Mouse (Mus musculus): ENCODE measurements around the gene Nacc2. TPM values are rescaled to one million over a fixed set of nuclear protein-coding genes. Genes with fewer than 3 reads are reported as not detected.

Nacc2 gene
- polyA plus RNA-seq, 1 experiment from 2014 or later = 18.1 TPM

DNA sequence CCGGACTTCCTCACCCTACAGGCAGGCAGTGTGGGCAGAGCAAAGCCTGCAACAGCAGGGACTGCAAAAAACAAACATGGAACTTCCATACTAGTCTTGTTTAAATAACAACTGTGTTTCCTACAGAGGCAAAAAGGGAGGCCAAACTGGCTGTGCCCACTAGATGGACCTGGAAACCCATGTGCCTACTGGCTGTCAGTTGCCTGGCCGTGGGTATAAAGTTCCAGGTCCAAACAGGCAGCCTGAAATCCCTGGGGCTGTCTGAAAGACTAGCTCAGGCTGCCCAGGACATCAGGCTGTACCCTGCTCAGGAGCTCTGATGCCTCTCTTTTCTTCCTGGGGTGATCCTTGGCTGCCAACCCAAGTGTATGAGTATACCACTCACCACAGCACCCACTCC is 8.3 kb upstream of the Nacc2 start:
- no peaks in the 10 kb centered on the region for H3K9me3 ChIP-seq (replicated peaks; ENCODE audit: control insufficient read depth, low read length, poor library complexity, severe bottlenecking)
- H3K9ac ChIP-seq (ENCODE audit: low read depth, low read length) = no peak overlapping the region
- H3K36me3 ChIP-seq (ENCODE audit: control insufficient read depth, insufficient read depth, low read length) = no peaks in the 10 kb centered on the region
- H3K4me3 ChIP-seq (ENCODE audit: low read depth, low read length) = no peak overlapping the region
- 77% methylated on average over 2 of the region's 2 CpGs for WGBS
- no peaks in the 10 kb centered on the region for H3K27me3 ChIP-seq (ENCODE audit: control insufficient read depth, insufficient read depth, low read depth, low read length)
- no peak overlapping the region for H3K4me2 ChIP-seq (ENCODE audit: low read length)
- ATAC-seq = no peak
- no peak overlapping the region for H3K27ac ChIP-seq (ENCODE audit: low read length)
- peaks cover 11% of the 10 kb centered on the region for H3K4me1 ChIP-seq (ENCODE audit: control insufficient read depth, insufficient read depth, low read length)

GRCm38 (mm10) chr2:26129962-26130361 is 6.9 kb upstream of the Nacc2 start:
- Histone ChIP-seq H3K4me1 (ENCODE audit: control insufficient read depth, insufficient read depth, low read length) (peaks cover 11% of the 10 kb centered on the region), H3K4me2 (ENCODE audit: low read length) (no peak overlapping the region), H3K27ac (ENCODE audit: low read length) (no peak overlapping the region), H3K9ac (ENCODE audit: low read depth, low read length) (no peak overlapping the region), H3K4me3 (ENCODE audit: low read depth, low read length) (no peak overlapping the region), H3K36me3 (ENCODE audit: control insufficient read depth, insufficient read depth, low read length) (no peaks in the 10 kb centered on the region), H3K9me3 (replicated peaks; ENCODE audit: control insufficient read depth, low read length, poor library complexity, severe bottlenecking) (no peaks in the 10 kb centered on the region), H3K27me3 (ENCODE audit: control insufficient read depth, insufficient read depth, low read depth, low read length) (no peaks in the 10 kb centered on the region)
- 20% methylated on average over 3 of the region's 3 CpGs for WGBS
- no peak for ATAC-seq

DNA sequence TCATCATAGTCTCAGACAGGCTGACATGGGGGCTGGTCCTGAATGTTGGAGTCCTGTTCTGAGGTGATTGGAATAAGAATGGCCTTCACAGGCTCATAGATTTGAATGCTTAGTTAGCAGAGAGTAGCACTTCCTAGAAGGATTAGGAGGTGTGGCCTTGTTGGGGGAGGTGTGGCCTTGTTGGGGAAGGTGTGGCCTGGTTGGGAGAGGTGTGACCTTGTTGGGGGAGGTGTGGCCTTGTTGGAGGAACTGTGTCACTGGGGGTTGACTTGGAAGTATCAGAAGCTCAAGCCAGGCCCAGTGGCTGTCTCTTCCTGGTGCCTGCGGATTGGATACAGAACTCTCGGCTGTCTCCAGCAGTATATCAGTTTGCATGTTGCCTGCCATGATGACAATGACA is 6.3 kb upstream of the Nacc2 start:
- H3K4me3 ChIP-seq (ENCODE audit: low read depth, low read length) = no peak overlapping the region
- peaks cover 11% of the 10 kb centered on the region for H3K4me1 ChIP-seq (ENCODE audit: control insufficient read depth, insufficient read depth, low read length)
- no peaks in the 10 kb centered on the region for H3K9me3 ChIP-seq (replicated peaks; ENCODE audit: control insufficient read depth, low read length, poor library complexity, severe bottlenecking)
- ATAC-seq = no peak
- WGBS = 91% methylated on average over 2 of the region's 2 CpGs
- H3K9ac ChIP-seq (ENCODE audit: low read depth, low read length) = no peak overlapping the region
- H3K27me3 ChIP-seq (ENCODE audit: control insufficient read depth, insufficient read depth, low read depth, low read length) = no peaks in the 10 kb centered on the region
- no peaks in the 10 kb centered on the region for H3K36me3 ChIP-seq (ENCODE audit: control insufficient read depth, insufficient read depth, low read length)
- H3K27ac ChIP-seq (ENCODE audit: low read length) = no peak overlapping the region
- H3K4me2 ChIP-seq (ENCODE audit: low read length) = no peak overlapping the region

GRCm38 (mm10) chr2:26122171-26123078 is 595 bp downstream of the Nacc2 start:
- peaks cover 23% of the 10 kb centered on the region for H3K27me3 ChIP-seq (ENCODE audit: control insufficient read depth, insufficient read depth, low read depth, low read length)
- H3K36me3 ChIP-seq (ENCODE audit: control insufficient read depth, insufficient read depth, low read length) = no peaks in the 10 kb centered on the region
- H3K4me3 ChIP-seq (ENCODE audit: low read depth, low read length) = peak overlapping the region; percentile 70
- H3K27ac ChIP-seq (ENCODE audit: low read length) = no peak overlapping the region
- no peaks in the 10 kb centered on the region for H3K9me3 ChIP-seq (replicated peaks; ENCODE audit: control insufficient read depth, low read length, poor library complexity, severe bottlenecking)
- peak overlapping the region; percentile 69 for H3K9ac ChIP-seq (ENCODE audit: low read depth, low read length)
- ATAC-seq = peak; percentile 44; the same call in 1 of the 2 replicates
- peak overlapping the region; percentile 90 for H3K4me2 ChIP-seq (ENCODE audit: low read length)
- peaks cover 11% of the 10 kb centered on the region for H3K4me1 ChIP-seq (ENCODE audit: control insufficient read depth, insufficient read depth, low read length)
- WGBS = under 1% methylated on average over 85 of the region's 109 CpGs

GRCm38 (mm10) chr2:26121541-26122083 is 1.4 kb downstream of the Nacc2 start:
- H3K27ac ChIP-seq (ENCODE audit: low read length) = no peak overlapping the region
- no peaks in the 10 kb centered on the region for H3K36me3 ChIP-seq (ENCODE audit: control insufficient read depth, insufficient read depth, low read length)
- 16% methylated on average over 17 of the region's 17 CpGs for WGBS
- H3K9ac ChIP-seq (ENCODE audit: low read depth, low read length) = no peak overlapping the region; the same call in 1 of the 2 replicates
- peak overlapping the region; percentile 70 for H3K4me3 ChIP-seq (ENCODE audit: low read depth, low read length)
- H3K4me1 ChIP-seq (ENCODE audit: control insufficient read depth, insufficient read depth, low read length) = peaks cover 11% of the 10 kb centered on the region
- peak overlapping the region; percentile 90 for H3K4me2 ChIP-seq (ENCODE audit: low read length)
- H3K9me3 ChIP-seq (replicated peaks; ENCODE audit: control insufficient read depth, low read length, poor library complexity, severe bottlenecking) = no peaks in the 10 kb centered on the region
- H3K27me3 ChIP-seq (ENCODE audit: control insufficient read depth, insufficient read depth, low read depth, low read length) = peaks cover 23% of the 10 kb centered on the region
- ATAC-seq = 0 out of 2 replicates have a peak, but pooled peaks have one; percentile 32

DNA sequence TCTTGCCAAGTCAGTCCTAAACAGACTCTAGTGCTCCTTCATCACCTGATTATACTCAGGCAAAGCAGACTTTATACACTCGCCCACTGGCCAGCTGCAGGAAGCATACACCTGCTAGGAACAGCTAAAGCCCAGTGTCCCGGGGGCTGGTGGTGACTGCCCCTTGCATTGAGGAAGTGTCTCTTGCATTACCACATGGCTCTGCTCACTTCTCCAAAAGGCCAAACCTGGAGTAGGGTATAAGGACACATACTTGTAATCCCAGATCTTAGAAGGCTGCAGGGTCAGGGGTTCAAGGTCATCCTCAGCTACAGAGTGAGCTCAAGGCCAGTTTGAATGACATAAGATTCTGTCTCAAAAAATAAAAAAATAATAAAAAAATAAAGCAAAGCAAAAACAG is 3.4 kb downstream of the Nacc2 start:
- no peaks in the 10 kb centered on the region for H3K36me3 ChIP-seq (ENCODE audit: control insufficient read depth, insufficient read depth, low read length)
- 73% methylated on average over 2 of the region's 2 CpGs for WGBS
- no peak overlapping the region for H3K27ac ChIP-seq (ENCODE audit: low read length)
- no peak overlapping the region for H3K4me2 ChIP-seq (ENCODE audit: low read length)
- no peak overlapping the region for H3K4me3 ChIP-seq (ENCODE audit: low read depth, low read length)
- no peak overlapping the region for H3K9ac ChIP-seq (ENCODE audit: low read depth, low read length)
- peaks cover 23% of the 10 kb centered on the region for H3K27me3 ChIP-seq (ENCODE audit: control insufficient read depth, insufficient read depth, low read depth, low read length)
- no peaks in the 10 kb centered on the region for H3K9me3 ChIP-seq (replicated peaks; ENCODE audit: control insufficient read depth, low read length, poor library complexity, severe bottlenecking)
- no peak for ATAC-seq
- H3K4me1 ChIP-seq (ENCODE audit: control insufficient read depth, insufficient read depth, low read length) = peaks cover 11% of the 10 kb centered on the region

DNA sequence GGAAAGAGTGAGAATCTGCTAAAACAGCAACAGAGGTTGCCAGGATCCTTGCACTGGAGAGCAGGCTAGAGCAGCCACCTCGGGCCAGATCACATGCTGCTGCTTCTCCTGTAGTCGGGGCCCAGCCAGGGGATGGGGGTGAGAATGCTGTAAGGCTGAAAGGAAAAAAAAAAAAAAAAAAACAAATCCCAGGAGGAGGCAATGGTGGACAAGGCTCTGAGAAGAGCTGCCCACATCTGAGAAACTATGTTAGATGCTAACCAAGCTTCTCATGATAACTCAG is 3.8 kb downstream of the Nacc2 start:
- no peaks in the 10 kb centered on the region for H3K36me3 ChIP-seq (ENCODE audit: control insufficient read depth, insufficient read depth, low read length)
- 17% methylated on average over 2 of the region's 2 CpGs for WGBS
- H3K27ac ChIP-seq (ENCODE audit: low read length) = no peak overlapping the region

GRCm38 (mm10) chr2:26118584-26119309 is 4.3 kb downstream of the Nacc2 start:
- no peaks in the 10 kb centered on the region for H3K9me3 ChIP-seq (replicated peaks; ENCODE audit: control insufficient read depth, low read length, poor library complexity, severe bottlenecking)
- WGBS = 45% methylated on average over 4 of the region's 4 CpGs
- H3K27me3 ChIP-seq (ENCODE audit: control insufficient read depth, insufficient read depth, low read depth, low read length) = peaks cover 23% of the 10 kb centered on the region
- H3K4me1 ChIP-seq (ENCODE audit: control insufficient read depth, insufficient read depth, low read length) = peaks cover 11% of the 10 kb centered on the region
- H3K27ac ChIP-seq (ENCODE audit: low read length) = no peak overlapping the region; the same call in 1 of the 2 replicates
- H3K9ac ChIP-seq (ENCODE audit: low read depth, low read length) = no peak overlapping the region
- no peak for ATAC-seq
- no peak overlapping the region for H3K4me2 ChIP-seq (ENCODE audit: low read length)
- no peaks in the 10 kb centered on the region for H3K36me3 ChIP-seq (ENCODE audit: control insufficient read depth, insufficient read depth, low read length)
- no peak overlapping the region for H3K4me3 ChIP-seq (ENCODE audit: low read depth, low read length)

More for the DNA sequence above, 3.8 kb downstream of the Nacc2 start:
- no peaks in the 10 kb centered on the region for H3K9me3 ChIP-seq (replicated peaks; ENCODE audit: control insufficient read depth, low read length, poor library complexity, severe bottlenecking)
- H3K4me3 ChIP-seq (ENCODE audit: low read depth, low read length) = no peak overlapping the region
- ATAC-seq = no peak
- H3K9ac ChIP-seq (ENCODE audit: low read depth, low read length) = no peak overlapping the region
- peaks cover 23% of the 10 kb centered on the region for H3K27me3 ChIP-seq (ENCODE audit: control insufficient read depth, insufficient read depth, low read depth, low read length)
- H3K4me2 ChIP-seq (ENCODE audit: low read length) = no peak overlapping the region
- peaks cover 11% of the 10 kb centered on the region for H3K4me1 ChIP-seq (ENCODE audit: control insufficient read depth, insufficient read depth, low read length)

DNA sequence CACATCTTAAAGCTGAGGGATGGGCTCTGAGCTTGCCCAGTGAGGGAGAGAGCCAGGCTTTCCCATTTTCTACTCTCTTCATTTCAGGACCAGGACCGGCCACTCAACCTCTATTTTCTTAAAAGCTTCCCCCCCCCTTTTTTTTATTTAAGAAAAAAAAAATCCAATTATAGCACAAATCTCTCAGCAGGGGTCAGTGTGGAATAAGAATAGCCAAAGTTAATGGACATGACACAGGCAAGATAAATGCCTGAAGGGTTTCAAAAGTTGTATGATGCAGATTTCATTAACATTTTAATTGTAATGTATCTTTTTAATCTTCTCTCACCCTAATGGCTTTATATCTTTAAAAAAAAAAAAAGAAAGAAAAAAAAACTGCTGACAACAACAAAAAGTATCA is 5.4 kb downstream of the Nacc2 start:
- H3K27ac ChIP-seq (ENCODE audit: low read length) = no peak overlapping the region
- 27% methylated on average over 1 of the region's 1 CpGs for WGBS

More for the DNA sequence above, 5.4 kb downstream of the Nacc2 start:
- H3K36me3 ChIP-seq (ENCODE audit: control insufficient read depth, insufficient read depth, low read length) = no peaks in the 10 kb centered on the region
- peaks cover 23% of the 10 kb centered on the region for H3K27me3 ChIP-seq (ENCODE audit: control insufficient read depth, insufficient read depth, low read depth, low read length)
- no peak overlapping the region for H3K4me2 ChIP-seq (ENCODE audit: low read length)
- no peak overlapping the region for H3K4me3 ChIP-seq (ENCODE audit: low read depth, low read length)
- H3K9ac ChIP-seq (ENCODE audit: low read depth, low read length) = no peak overlapping the region
- H3K4me1 ChIP-seq (ENCODE audit: control insufficient read depth, insufficient read depth, low read length) = peaks cover 7% of the 10 kb centered on the region
- H3K9me3 ChIP-seq (replicated peaks; ENCODE audit: control insufficient read depth, low read length, poor library complexity, severe bottlenecking) = no peaks in the 10 kb centered on the region
- no peak for ATAC-seq
